Mouse (Mus musculus): Measurements from ENCODE around the gene Dnmt3b. TPM values are rescaled to one million over a fixed set of nuclear protein-coding genes. Genes with fewer than 3 reads are reported as not detected.
A peak's percentile ranks its signal among the peaks of the same experiment; 100 is the strongest.
"Not testable (repeated sequence)": the region's sequence is repeated elsewhere in the genome, so short reads cannot be mapped to it uniquely, and the experiment has no call there.

Dnmt3b gene
- polyA plus RNA-seq, 1 experiment from 2014 or later: 2.9 TPM

DNA sequence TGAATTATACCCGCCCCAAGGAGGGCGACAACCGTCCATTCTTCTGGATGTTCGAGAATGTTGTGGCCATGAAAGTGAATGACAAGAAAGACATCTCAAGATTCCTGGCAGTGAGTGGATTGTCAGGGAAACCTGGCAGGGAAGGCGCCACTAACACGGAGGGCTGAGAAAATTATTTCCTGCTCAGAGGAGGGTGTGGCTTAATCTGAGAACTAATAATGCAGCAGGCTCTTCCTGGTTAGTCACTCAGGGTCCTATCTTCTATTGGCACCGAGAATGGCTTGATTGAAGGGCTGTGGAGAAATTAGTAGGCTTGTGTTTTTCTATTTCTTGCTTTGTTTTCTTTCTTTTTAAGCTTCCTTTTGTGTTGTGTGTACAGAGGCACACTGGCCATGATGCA lies 28.3 kb downstream of the Dnmt3b start:
- H3K36me3 ChIP-seq (ENCODE audit: control insufficient read depth, insufficient read depth, low read length): no peaks in the 10 kb centered on the region
- H3K4me2 ChIP-seq (ENCODE audit: low read depth, low read length): no peak overlapping the region
- H3K9ac ChIP-seq (replicated peaks; ENCODE audit: low read depth, low read length): no peak overlapping the region
- no peak overlapping the region for H3K27ac ChIP-seq (ENCODE audit: low read depth, low read length)
- no peak for ATAC-seq (ENCODE audit: low read depth)
- H3K4me3 ChIP-seq (ENCODE audit: low read depth, low read length): no peak overlapping the region
- no peaks in the 10 kb centered on the region for H3K9me3 ChIP-seq (ENCODE audit: control insufficient read depth, low read length)
- no peaks in the 10 kb centered on the region for H3K27me3 ChIP-seq (ENCODE audit: control insufficient read depth, insufficient read depth, low read length)
- WGBS: 90% methylated on average over 7 of the region's 7 CpGs
- no peaks in the 10 kb centered on the region for H3K4me1 ChIP-seq (ENCODE audit: control insufficient read depth, insufficient read depth, low read length)

DNA sequence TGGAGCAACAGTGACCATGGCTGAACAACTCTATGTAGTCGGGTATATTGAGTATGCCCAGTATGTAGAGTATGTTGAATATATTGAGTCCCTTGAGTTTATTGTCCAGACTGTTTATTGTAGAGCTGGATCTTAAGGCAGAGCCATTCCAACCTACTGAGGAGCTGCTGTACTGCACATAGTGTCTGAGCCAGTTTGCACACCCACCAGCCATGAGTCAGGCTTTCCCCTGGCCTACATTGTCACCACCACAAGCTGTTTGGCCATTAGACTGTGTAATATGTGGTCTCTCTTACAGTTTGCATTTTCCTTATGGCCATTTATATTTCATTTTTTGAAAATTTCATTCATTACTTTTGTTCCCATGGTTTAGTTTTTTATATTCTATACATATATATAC lies 30.7 kb downstream of the Dnmt3b start:
- ATAC-seq (ENCODE audit: low read depth): no peak
- Histone ChIP-seq H3K36me3 (ENCODE audit: control insufficient read depth, insufficient read depth, low read length) (no peaks in the 10 kb centered on the region), H3K9ac (replicated peaks; ENCODE audit: low read depth, low read length) (no peak overlapping the region), H3K27me3 (ENCODE audit: control insufficient read depth, insufficient read depth, low read length) (no peaks in the 10 kb centered on the region), H3K27ac (ENCODE audit: low read depth, low read length) (no peak overlapping the region), H3K4me1 (ENCODE audit: control insufficient read depth, insufficient read depth, low read length) (no peaks in the 10 kb centered on the region), H3K9me3 (ENCODE audit: control insufficient read depth, low read length) (no peaks in the 10 kb centered on the region), H3K4me2 (ENCODE audit: low read depth, low read length) (no peak overlapping the region), H3K4me3 (ENCODE audit: low read depth, low read length) (no peak overlapping the region)
- 94% methylated on average over 1 of the region's 1 CpGs for WGBS

DNA sequence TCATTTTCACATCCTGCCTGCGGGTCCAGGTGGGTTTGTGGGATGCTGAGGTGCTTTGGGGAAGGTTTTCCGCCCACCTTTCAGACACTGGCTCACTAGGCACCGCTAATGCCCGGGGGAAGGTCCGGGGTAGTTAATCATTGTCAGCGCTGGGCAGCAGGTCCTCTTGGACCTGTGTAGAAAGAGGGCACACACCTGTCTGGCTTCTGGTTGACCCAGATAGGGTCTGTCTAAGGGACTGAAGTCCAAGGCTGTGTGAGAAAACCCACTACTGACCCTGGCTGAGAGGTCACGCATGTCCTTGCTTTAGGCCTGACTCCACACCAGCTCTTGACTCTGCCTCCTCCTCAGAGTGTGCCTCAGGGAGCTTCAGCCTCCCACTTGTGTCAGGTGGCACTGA lies 44.2 kb downstream of the Dnmt3b start:
- not testable (repeated sequence) for H3K27me3 ChIP-seq (ENCODE audit: control insufficient read depth, insufficient read depth, low read length)

DNA sequence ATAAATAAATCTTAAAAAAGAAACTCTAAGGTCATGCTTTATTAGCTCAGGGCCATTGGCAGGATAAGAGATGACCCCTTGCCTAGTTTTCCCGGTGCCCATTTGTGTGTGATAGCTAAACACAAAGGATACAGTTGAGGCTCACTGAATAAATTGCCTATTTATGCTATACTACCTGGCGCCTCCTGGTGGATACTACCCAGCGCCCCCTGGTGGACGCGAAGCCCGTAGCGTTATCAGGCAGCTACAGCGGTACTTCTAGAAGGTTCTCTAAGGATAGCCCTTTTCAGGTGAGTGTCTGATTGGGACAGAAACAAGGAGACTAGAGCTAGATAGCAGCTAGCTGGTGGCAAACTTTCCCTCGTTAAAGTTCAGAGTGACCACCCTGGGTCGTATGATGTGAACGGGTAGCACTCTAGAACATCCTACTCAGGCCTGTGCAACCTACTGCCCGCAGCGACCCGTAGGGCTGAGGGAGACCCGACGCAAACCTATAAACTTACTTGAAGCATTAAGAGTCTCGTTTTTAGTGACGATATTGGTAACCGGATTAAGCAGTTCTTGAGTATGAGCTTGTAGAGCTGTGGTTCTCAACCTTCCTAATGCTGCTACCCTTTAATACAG lies 45.3 kb downstream of the Dnmt3b start:
- 70% methylated on average over 19 of the region's 19 CpGs for WGBS
- H3K27ac ChIP-seq (ENCODE audit: low read depth, low read length): no peak overlapping the region
- H3K9ac ChIP-seq (replicated peaks; ENCODE audit: low read depth, low read length): no peak overlapping the region
- no peaks in the 10 kb centered on the region for H3K36me3 ChIP-seq (ENCODE audit: control insufficient read depth, insufficient read depth, low read length)
- no peak for ATAC-seq (ENCODE audit: low read depth)
- H3K9me3 ChIP-seq (ENCODE audit: control insufficient read depth, low read length): no peaks in the 10 kb centered on the region
- no peaks in the 10 kb centered on the region for H3K4me1 ChIP-seq (ENCODE audit: control insufficient read depth, insufficient read depth, low read length)
- no peak overlapping the region for H3K4me3 ChIP-seq (ENCODE audit: low read depth, low read length)
- H3K27me3 ChIP-seq (ENCODE audit: control insufficient read depth, insufficient read depth, low read length): no peaks in the 10 kb centered on the region
- H3K4me2 ChIP-seq (ENCODE audit: low read depth, low read length): no peak overlapping the region

More for the DNA sequence above, 44.2 kb downstream of the Dnmt3b start:
- H3K27ac ChIP-seq (ENCODE audit: low read depth, low read length); H3K4me3 ChIP-seq (ENCODE audit: low read depth, low read length); H3K9me3 ChIP-seq (ENCODE audit: control insufficient read depth, low read length); ATAC-seq (ENCODE audit: low read depth); H3K9ac ChIP-seq (replicated peaks; ENCODE audit: low read depth, low read length); H3K4me1 ChIP-seq (ENCODE audit: control insufficient read depth, insufficient read depth, low read length); H3K4me2 ChIP-seq (ENCODE audit: low read depth, low read length); H3K36me3 ChIP-seq (ENCODE audit: control insufficient read depth, insufficient read depth, low read length): not testable (repeated sequence)
- 81% methylated on average over 6 of the region's 7 CpGs for WGBS

DNA sequence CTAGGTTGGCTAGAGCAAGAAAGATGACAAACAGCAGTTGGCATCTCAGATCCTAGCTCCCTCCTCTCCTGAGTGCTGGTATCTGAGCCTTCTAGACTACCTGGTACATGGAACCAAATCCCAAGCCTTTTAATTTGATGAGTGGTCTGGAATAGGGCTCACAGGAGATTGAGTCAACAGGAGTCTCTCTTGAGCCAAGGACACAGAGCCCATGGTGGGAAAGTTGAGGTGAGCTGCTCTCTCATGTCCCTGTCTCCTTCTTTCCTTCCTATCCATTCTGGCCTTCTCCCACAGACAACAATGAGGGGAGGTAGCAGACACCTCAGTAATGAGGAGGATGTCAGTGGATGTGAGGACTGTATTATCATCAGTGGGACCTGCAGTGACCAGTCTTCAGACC lies 47.1 kb downstream of the Dnmt3b start, which contains the start of gene Dnmt3c:
TSS of gene Dnmt3c (plus strand) at position 301 of the 400 bp plus-strand sequence.
- no peak within 1 kb of the TSS for H3K9ac ChIP-seq (replicated peaks; ENCODE audit: low read depth, low read length)
- H3K4me1 ChIP-seq (ENCODE audit: control insufficient read depth, insufficient read depth, low read length): no peaks in the 10 kb centered on the region
- H3K27ac ChIP-seq (ENCODE audit: low read depth, low read length): no peak within 1 kb of the TSS
- H3K36me3 ChIP-seq (ENCODE audit: control insufficient read depth, insufficient read depth, low read length): no peaks in the 10 kb centered on the region
- no peaks in the 10 kb centered on the region for H3K27me3 ChIP-seq (ENCODE audit: control insufficient read depth, insufficient read depth, low read length)
- H3K4me3 ChIP-seq (ENCODE audit: low read depth, low read length): no peak within 1 kb of the TSS
- no peak within 1 kb of the TSS for H3K4me2 ChIP-seq (ENCODE audit: low read depth, low read length)
- ATAC-seq (ENCODE audit: low read depth): no peak
- H3K9me3 ChIP-seq (ENCODE audit: control insufficient read depth, low read length): no peaks in the 10 kb centered on the region

DNA sequence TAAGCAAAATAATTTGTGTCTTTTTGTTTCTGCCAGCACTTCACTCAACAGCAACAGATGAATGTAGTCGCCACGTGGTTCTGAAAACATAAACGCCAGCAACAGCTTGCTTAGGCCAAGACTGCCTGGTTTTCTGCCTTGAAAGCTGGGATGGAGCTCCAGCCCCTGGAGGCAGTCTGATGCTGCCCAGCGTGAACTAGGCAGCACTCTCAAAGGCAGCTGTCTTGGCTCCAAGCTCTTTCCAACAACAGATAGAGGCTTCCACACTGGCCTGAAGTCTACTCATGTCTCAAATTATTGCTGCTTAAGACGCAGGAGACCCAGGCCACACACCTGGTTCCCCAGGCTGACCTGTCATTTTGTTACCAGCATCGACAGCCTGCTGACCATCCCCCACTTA lies 54.1 kb downstream of the Dnmt3b start:
- no peak for ATAC-seq (ENCODE audit: low read depth)
- WGBS: 52% methylated on average over 6 of the region's 6 CpGs
- no peak overlapping the region for H3K4me2 ChIP-seq (ENCODE audit: low read depth, low read length)
- no peaks in the 10 kb centered on the region for H3K4me1 ChIP-seq (ENCODE audit: control insufficient read depth, insufficient read depth, low read length)
- H3K9ac ChIP-seq (replicated peaks; ENCODE audit: low read depth, low read length): no peak overlapping the region
- H3K4me3 ChIP-seq (ENCODE audit: low read depth, low read length): no peak overlapping the region
- H3K36me3 ChIP-seq (ENCODE audit: control insufficient read depth, insufficient read depth, low read length): no peaks in the 10 kb centered on the region
- H3K9me3 ChIP-seq (ENCODE audit: control insufficient read depth, low read length): no peaks in the 10 kb centered on the region
- H3K27me3 ChIP-seq (ENCODE audit: control insufficient read depth, insufficient read depth, low read length): no peaks in the 10 kb centered on the region
- H3K27ac ChIP-seq (ENCODE audit: low read depth, low read length): no peak overlapping the region

DNA sequence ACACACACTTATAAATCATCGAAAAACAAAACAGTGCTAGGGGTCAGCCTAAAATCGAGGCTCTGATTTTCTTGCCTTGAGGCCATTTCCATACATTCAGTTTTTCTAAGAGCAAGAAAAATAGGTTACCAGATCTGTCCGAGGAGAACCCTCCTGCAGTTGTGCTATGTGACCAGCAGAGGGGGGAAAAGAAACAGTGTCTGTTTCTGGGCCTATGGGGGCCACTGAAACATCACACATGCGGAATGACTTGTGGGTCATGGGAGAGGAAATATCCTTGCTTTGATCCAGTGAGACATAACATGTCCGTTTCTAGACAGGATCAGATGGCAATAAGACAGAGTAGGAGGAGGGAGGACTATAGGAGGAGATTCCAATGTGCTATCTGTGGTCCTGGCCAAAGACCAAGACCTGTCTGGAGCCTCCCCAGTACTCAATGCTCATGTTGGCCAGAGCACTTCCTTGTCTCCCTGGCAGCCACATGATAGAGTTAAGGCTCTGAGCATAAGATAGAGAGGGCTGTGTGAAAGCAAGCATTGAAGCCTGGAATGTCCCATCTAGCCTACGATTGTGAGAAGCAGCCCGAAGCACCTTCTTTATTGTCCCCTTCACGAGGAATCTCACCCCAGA lies 61.6 kb downstream of the Dnmt3b start:
- no peaks in the 10 kb centered on the region for H3K36me3 ChIP-seq (ENCODE audit: control insufficient read depth, insufficient read depth, low read length)
- no peaks in the 10 kb centered on the region for H3K9me3 ChIP-seq (ENCODE audit: control insufficient read depth, low read length)
- no peak overlapping the region for H3K9ac ChIP-seq (replicated peaks; ENCODE audit: low read depth, low read length)
- H3K4me2 ChIP-seq (ENCODE audit: low read depth, low read length): no peak overlapping the region
- no peak overlapping the region for H3K27ac ChIP-seq (ENCODE audit: low read depth, low read length)
- WGBS: 54% methylated on average over 8 of the region's 8 CpGs
- no peak overlapping the region for H3K4me3 ChIP-seq (ENCODE audit: low read depth, low read length)
- no peak for ATAC-seq (ENCODE audit: low read depth)
- H3K4me1 ChIP-seq (ENCODE audit: control insufficient read depth, insufficient read depth, low read length): peaks cover 6% of the 10 kb centered on the region
- H3K27me3 ChIP-seq (ENCODE audit: control insufficient read depth, insufficient read depth, low read length): no peaks in the 10 kb centered on the region

DNA sequence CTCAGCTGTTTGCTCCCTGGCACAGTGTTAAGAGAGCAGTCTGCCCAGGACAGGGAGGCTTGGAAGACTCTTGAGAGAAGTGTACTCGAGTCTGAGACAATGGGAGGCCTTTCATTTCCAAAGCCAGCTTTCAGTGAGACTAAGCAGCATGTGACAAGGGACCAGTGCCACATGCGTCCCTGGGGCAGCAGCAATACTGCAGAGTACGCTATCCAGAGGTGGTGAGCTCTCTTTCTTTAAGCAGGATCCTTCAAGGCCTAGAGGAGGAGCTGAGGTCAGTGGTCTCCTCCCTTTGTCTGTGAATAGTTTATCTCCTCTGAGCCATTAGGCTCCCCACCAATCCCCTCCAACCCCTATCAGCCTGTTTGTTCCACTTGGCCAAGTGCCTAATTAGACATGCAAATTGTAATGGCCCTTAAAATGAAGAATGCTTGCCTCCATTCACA lies 63.4 kb downstream of the Dnmt3b start:
- H3K4me2 ChIP-seq (ENCODE audit: low read depth, low read length): no peak overlapping the region
- peaks cover 6% of the 10 kb centered on the region for H3K4me1 ChIP-seq (ENCODE audit: control insufficient read depth, insufficient read depth, low read length)
- 3% methylated on average over 3 of the region's 3 CpGs for WGBS
- peak overlapping the region; percentile 81 for H3K27ac ChIP-seq (ENCODE audit: low read depth, low read length)
- H3K9me3 ChIP-seq (ENCODE audit: control insufficient read depth, low read length): no peaks in the 10 kb centered on the region
- ATAC-seq (ENCODE audit: low read depth): peak; percentile 77
- H3K36me3 ChIP-seq (ENCODE audit: control insufficient read depth, insufficient read depth, low read length): no peaks in the 10 kb centered on the region
- no peak overlapping the region for H3K4me3 ChIP-seq (ENCODE audit: low read depth, low read length)
- H3K27me3 ChIP-seq (ENCODE audit: control insufficient read depth, insufficient read depth, low read length): no peaks in the 10 kb centered on the region
- H3K9ac ChIP-seq (replicated peaks; ENCODE audit: low read depth, low read length): no peak overlapping the region

DNA sequence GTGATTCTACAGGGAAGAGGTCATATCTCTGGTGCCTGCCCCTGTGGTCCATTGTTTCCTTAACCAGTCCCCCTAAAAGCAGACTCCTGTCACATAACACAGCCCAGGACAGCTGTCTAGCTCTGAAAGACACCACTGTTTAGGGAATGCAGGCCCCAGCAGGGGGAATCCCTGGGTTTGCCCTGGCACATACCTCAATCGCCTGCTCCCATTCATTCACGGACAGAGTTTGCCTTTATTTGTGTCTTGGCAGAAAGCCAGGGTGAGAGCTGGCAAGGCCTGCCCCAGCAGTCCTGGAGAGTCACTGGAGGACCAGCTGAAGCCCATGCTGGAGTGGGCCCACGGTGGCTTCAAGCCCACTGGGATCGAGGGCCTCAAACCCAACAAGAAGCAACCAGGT lies 64.0 kb downstream of the Dnmt3b start:
- Histone ChIP-seq H3K9ac (replicated peaks; ENCODE audit: low read depth, low read length) (no peak overlapping the region), H3K4me3 (ENCODE audit: low read depth, low read length) (no peak overlapping the region), H3K27me3 (ENCODE audit: control insufficient read depth, insufficient read depth, low read length) (no peaks in the 10 kb centered on the region), H3K36me3 (ENCODE audit: control insufficient read depth, insufficient read depth, low read length) (no peaks in the 10 kb centered on the region), H3K9me3 (ENCODE audit: control insufficient read depth, low read length) (no peaks in the 10 kb centered on the region), H3K4me1 (ENCODE audit: control insufficient read depth, insufficient read depth, low read length) (peaks cover 6% of the 10 kb centered on the region), H3K27ac (ENCODE audit: low read depth, low read length) (peak overlapping the region; percentile 81), H3K4me2 (ENCODE audit: low read depth, low read length) (no peak overlapping the region)
- 25% methylated on average over 4 of the region's 4 CpGs for WGBS
- ATAC-seq (ENCODE audit: low read depth): peak; percentile 92

All from neural tube, embryonic 14.5 days (tissue).